Mouse (Mus musculus): ENCODE measurements around the gene Bclaf1. TPM values are rescaled to one million over a fixed set of nuclear protein-coding genes. Genes with fewer than 3 reads are reported as not detected.
A peak's percentile ranks its signal among the peaks of the same experiment; 100 is the strongest.

Gene Bclaf1
- polyA plus RNA-seq, 1 experiment from 2014 or later, result 116 TPM

DNA sequence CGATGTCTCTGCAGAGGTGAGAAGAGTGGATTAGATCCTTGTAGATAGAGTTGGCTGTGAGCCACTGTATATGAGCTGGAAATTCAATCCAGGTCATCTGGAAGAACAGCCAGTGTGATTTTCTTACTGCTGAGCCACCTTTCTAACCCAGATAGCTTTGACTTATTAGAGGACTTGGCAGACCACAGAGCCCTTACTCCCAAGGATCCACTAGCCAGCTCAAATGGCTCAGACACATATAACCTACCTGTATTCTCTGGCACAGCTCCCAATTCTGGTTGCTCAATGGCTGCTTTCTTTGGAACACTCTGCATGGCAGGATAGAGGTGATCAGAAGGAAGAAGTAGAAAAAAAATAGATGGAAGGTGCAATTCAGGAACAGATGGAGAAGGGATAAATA is 33.5 kb downstream of the Bclaf1 start:
- Histone ChIP-seq H3K36me3 (peaks cover 44% of the 10 kb centered on the region), H3K27me3 (ENCODE audit: insufficient read depth, poor library complexity, severe bottlenecking) (no peaks in the 10 kb centered on the region), H3K27ac (no peak overlapping the region), H3K9me3 (no peaks in the 10 kb centered on the region), H3K4me3 (no peak overlapping the region), H3K4me1 (peaks cover 7% of the 10 kb centered on the region; the same call in 1 of the 2 replicates)
- DNase-seq (ENCODE audit: low spot score), result no peak
- 77% methylated on average over 1 of the region's 1 CpGs for WGBS

DNA sequence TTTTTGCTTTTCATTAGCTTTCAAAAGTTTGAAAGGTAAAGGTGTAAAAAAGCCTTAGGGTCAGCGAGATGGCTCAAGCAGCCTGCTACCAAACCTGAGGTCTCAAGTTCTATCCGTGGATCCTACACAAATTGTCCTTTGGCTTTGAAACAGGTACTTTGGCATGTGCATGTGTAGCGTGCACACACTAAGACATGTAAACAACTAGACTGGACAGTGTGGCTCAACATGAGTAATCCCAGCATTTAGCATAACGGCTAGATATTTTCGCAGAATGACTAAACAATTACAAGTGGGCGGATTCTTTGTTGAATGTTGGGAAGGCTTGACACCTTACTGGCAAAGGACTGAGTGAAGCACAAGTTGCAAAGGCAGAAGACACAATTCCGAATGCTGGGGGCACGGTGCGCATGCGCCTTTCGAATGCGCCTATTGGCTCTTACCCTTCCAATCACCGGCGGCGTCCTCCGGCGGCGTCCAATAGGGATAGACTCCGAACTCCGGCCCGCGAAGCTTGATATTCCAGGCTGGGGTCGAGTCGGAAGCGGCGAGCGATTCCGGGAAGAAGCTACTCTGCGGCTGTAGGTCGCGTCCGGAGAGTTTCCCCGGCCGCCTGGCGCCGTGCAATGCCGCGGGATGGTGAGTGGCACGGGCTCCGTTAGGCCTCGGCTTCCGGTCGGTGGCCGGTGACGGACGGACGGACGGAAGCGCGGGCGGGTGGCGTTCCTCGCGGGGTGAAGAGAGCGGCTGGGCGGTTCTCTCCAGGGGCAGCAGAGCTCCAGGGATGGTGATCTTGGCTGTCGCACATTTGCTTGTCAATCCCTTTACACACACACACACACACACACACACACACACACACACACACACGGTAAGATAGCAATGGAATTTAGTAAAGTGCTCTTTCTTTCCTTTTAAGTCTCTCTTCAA is 35.3 kb downstream of the Bclaf1 start, which contains the start of gene Mtfr2:
Mtfr2 (plus strand) TSS at position 486 of the 930 bp plus-strand sequence.
- Histone ChIP-seq H3K4me1 (peaks cover 7% of the 10 kb centered on the region; the same call in 1 of the 2 replicates), H3K36me3 (peaks cover 38% of the 10 kb centered on the region), H3K9me3 (no peaks in the 10 kb centered on the region), H3K4me3 (peak within 1 kb of the TSS; percentile 79), H3K27me3 (ENCODE audit: insufficient read depth, poor library complexity, severe bottlenecking) (no peaks in the 10 kb centered on the region), H3K27ac (peak within 1 kb of the TSS; percentile 89)
- DNase-seq (ENCODE audit: low spot score), result peak; percentile 97
- 2% methylated on average over 58 of the region's 58 CpGs for WGBS

DNA sequence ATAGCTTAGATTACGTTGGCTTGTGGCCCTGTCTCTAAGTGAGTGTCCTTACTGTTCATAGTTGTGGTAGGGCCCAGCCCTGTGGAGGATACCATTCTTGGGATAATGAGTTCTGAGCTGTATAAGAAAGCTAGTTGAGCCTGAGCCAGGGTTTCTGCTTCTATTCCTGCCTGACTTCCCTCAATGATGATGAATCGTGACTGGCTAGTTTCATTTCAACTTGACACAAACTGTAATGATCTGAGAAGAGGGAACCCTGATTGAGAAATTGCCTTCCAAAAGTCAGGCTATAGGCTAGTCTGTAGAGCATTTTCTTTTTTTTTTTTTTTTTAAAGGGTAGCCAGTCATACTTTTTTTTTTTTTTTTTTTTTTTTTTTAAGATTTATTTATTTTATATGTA is 36.6 kb downstream of the Bclaf1 start:
- Histone ChIP-seq H3K9me3 (no peaks in the 10 kb centered on the region), H3K27me3 (ENCODE audit: insufficient read depth, poor library complexity, severe bottlenecking) (no peaks in the 10 kb centered on the region), H3K4me1 (peaks cover 7% of the 10 kb centered on the region; the same call in 1 of the 2 replicates), H3K4me3 (0 out of 2 replicates have a peak overlapping the region, but pooled peaks have one; percentile 79), H3K36me3 (peaks cover 28% of the 10 kb centered on the region), H3K27ac (no peak overlapping the region)
- WGBS, result 93% methylated on average over 2 of the region's 2 CpGs
- DNase-seq (ENCODE audit: low spot score), result no peak

DNA sequence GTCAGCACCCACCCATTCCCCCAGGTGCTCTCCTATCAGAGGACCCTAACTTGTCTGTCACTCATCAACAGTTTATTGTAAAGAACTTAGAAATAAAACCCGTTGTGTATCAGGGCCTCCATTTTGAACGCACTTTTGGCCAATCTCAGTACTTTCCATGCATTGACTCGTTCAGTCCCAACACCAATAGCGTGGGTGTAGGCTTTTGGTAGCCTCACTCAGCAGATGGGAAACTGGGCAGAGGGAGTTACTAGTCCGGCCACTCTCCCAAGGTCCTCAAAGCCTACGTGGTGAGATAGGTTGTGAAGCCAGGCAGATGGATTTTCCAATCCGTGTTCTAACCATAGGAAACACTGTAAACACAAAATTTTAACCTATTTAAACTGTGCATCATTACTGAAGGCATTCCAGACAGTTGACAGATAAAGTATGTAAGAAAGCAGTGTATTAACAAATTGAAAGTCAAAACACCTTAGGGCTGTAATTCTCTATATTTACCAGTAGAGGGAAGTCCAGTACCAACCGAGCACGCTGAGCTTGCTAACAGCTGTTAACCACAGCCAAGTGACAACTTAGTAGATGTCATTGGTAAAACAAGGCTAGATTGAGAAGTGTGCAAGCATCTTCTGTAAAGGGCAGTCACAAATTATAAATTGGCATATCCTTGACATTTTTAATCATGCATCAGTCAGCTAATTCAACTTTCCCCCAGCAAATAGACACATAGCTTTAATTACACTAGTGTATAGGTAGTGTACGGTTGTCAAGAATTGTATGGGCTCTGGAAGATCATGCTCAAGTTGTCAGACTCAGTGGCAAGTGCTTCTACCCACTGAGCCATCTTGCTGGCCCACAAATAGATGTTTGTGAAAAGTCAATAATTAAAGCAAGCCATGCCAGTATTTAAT is 49.5 kb downstream of the Bclaf1 start:
- DNase-seq (ENCODE audit: low spot score), result no peak
- WGBS, result 59% methylated on average over 10 of the region's 10 CpGs
- Histone ChIP-seq H3K9me3 (no peaks in the 10 kb centered on the region), H3K4me1 (no peaks in the 10 kb centered on the region), H3K27me3 (ENCODE audit: insufficient read depth, poor library complexity, severe bottlenecking) (no peaks in the 10 kb centered on the region), H3K36me3 (peaks cover 22% of the 10 kb centered on the region), H3K4me3 (no peak overlapping the region), H3K27ac (no peak overlapping the region)

DNA sequence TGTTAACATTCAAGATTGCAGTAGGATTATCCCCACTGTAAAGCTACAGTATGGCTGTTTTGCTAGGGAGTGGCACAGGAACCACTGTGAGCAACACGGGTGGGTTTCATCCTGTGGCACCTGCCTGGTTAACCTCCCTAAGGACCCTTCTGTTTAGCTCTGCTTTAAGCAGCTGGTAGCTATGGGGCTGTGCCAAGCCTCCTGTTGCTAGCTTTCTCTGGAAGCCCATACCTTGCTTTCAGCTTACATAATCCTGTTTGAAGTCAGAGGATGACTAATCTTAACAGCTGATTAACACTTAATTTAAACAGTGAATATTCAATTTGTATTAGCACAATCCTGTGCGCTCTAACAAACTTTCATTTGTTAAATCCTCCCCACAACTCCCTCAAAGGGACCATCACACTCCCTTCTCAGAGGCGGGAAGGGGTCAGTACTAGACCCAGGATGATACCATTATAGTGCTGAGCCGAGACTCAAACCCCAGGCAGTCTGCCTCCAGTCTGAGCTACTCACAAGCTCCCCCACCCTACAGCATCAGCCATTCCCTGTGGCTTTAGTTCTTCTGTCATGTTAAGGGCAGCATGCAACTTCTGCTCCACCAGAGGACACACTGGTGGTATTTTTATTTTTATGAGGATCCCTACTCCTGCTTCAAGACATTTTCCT is 50.3 kb downstream of the Bclaf1 start:
- no peaks in the 10 kb centered on the region for H3K4me1 ChIP-seq
- peaks cover 14% of the 10 kb centered on the region for H3K36me3 ChIP-seq
- no peak overlapping the region for H3K4me3 ChIP-seq
- no peaks in the 10 kb centered on the region for H3K27me3 ChIP-seq (ENCODE audit: insufficient read depth, poor library complexity, severe bottlenecking)
- no peak for DNase-seq (ENCODE audit: low spot score)
- 59% methylated on average over 4 of the region's 4 CpGs for WGBS
- 0 out of 2 replicates have a peak, but pooled peaks cover 2% of the 10 kb centered on the region for H3K9me3 ChIP-seq
- no peak overlapping the region for H3K27ac ChIP-seq

DNA sequence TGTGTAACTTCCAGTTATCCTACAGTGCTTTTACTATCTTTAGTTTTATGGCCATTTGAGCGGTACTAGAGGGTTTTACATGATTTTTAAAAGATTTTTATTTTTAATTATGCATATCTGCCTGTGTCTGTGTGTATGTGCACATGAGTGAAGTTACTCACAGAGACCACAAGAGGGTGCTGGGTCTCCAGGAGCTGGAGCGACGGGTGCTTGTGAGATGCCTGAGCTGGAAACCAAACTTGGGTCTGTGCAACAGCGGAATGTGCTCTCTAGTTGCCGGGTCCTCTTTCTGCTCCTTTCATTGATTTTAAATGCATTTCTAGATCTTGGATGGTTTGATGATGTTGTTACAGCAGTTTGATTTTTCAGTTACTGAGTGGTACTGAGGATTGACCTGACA is 59.8 kb downstream of the Bclaf1 start:
- no peak overlapping the region for H3K4me3 ChIP-seq
- no peaks in the 10 kb centered on the region for H3K4me1 ChIP-seq
- H3K27ac ChIP-seq, result no peak overlapping the region
- no peak for DNase-seq (ENCODE audit: low spot score)
- whole genome bisulfite sequencing, result 91% methylated on average over 5 of the region's 5 CpGs
- 0 out of 2 replicates have a peak, but pooled peaks cover 7% of the 10 kb centered on the region for H3K9me3 ChIP-seq
- no peaks in the 10 kb centered on the region for H3K27me3 ChIP-seq (ENCODE audit: insufficient read depth, poor library complexity, severe bottlenecking)
- H3K36me3 ChIP-seq, result no peaks in the 10 kb centered on the region

DNA sequence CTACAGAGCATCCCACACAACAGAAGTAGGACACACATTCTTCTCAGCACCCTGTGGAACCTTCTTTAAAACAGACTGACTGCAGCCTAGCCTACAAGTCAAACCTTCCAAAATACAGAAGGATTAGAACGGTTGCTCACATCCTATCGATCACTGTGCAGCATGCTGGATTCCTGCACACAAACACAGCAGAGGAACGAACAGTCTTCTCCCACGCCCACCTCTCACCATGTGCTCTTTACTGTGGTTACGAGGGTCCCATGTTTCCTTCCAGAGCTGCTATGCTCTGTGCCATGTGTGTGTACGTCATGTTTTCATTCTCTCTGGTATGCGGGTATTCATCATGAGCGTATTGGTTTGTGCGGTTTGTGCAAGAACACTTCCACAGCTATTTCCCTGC is 65.4 kb downstream of the Bclaf1 start:
- WGBS, result 88% methylated on average over 9 of the region's 9 CpGs

DNA sequence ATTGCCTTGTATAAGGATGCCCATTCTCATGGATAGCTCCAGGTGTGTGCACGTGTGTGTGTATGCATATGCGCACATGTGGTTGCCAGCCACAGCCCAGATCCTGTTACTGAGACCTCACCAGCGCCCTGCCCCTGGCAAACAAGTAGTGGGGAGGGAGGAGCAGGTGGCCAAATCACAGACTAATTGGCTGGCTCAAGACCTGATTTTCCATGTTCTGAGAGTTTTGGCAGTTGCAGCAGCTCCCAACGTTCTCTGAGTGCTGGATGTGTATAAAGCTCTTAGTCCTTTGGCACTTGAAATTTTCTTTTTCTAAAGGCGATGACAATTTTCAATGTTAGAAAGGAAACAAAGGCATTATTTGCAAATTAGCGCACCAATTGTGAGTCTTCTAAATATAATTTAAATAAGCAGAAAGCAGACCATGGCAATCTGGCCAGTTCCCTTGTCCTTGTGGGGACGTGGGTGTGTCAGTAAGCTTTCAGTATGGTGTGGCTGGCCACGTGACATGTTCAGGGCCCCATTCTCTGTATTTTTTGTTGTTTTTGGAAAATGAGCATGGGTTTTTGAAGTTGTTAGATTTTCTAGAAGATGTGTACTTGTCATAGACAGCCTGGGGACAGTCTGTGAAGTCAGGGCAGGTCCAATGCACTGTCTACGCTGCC is 66.9 kb downstream of the Bclaf1 start:
- DNase-seq (ENCODE audit: low spot score), result no peak
- 84% methylated on average over 9 of the region's 9 CpGs for WGBS
- Histone ChIP-seq H3K27ac (no peak overlapping the region), H3K27me3 (ENCODE audit: insufficient read depth, poor library complexity, severe bottlenecking) (no peaks in the 10 kb centered on the region), H3K9me3 (no peaks in the 10 kb centered on the region), H3K36me3 (no peaks in the 10 kb centered on the region), H3K4me3 (no peak overlapping the region), H3K4me1 (peaks cover 10% of the 10 kb centered on the region; the same call in 1 of the 2 replicates)

More for the DNA sequence above, 65.4 kb downstream of the Bclaf1 start:
- Histone ChIP-seq H3K4me1 (peaks cover 5% of the 10 kb centered on the region; the same call in 1 of the 2 replicates), H3K4me3 (no peak overlapping the region), H3K27me3 (ENCODE audit: insufficient read depth, poor library complexity, severe bottlenecking) (no peaks in the 10 kb centered on the region), H3K9me3 (no peaks in the 10 kb centered on the region), H3K36me3 (no peaks in the 10 kb centered on the region), H3K27ac (no peak overlapping the region)
- no peak for DNase-seq (ENCODE audit: low spot score)

DNA sequence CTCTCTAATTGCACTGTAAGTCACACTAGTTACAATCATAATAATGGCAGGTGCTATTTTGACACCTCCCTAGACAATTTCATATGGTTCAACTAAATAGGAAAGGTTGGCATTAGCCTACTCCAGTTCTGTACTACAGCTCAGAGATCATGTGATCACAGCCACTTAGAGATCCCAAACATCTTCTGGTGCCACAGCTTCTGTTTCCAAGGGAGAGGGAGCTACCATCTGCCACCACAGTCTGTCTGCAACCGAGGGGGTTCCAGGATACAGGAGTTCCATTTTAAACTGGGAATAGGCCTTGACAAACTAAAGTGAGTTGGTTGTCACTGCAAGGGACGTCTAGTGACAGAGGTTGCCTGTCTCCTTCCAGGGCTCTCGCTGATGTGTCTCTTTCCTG is 68.5 kb downstream of the Bclaf1 start:
- no peaks in the 10 kb centered on the region for H3K9me3 ChIP-seq
- no peaks in the 10 kb centered on the region for H3K27me3 ChIP-seq (ENCODE audit: insufficient read depth, poor library complexity, severe bottlenecking)
- H3K4me1 ChIP-seq, result peaks cover 10% of the 10 kb centered on the region; the same call in 1 of the 2 replicates
- H3K4me3 ChIP-seq, result no peak overlapping the region
- 75% methylated on average over 3 of the region's 3 CpGs for WGBS
- H3K27ac ChIP-seq, result no peak overlapping the region
- DNase-seq (ENCODE audit: low spot score), result no peak
- H3K36me3 ChIP-seq, result no peaks in the 10 kb centered on the region

DNA sequence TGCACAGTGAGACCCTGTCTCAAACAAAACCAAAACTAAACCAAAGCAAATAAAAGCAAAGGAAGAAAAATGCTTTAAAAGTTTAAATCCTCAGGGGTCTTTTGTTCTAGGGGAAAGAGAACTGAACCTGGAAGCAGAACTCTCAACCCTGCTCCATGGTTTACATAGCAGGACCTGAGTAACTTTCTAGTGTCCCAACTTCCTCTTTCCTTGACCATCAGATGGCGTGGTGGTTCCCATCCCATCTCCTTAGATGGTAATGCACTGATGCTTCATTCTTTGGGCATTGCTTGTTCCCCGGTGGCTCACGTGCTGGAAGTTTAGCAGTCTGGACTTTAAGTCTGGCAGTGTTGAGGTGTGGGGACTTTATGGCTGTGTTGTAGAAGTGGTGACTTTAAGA is 69.1 kb downstream of the Bclaf1 start:
- no peak overlapping the region for H3K27ac ChIP-seq
- no peak for DNase-seq (ENCODE audit: low spot score)
- WGBS, result 76% methylated on average over 3 of the region's 3 CpGs
- no peaks in the 10 kb centered on the region for H3K36me3 ChIP-seq
- H3K4me3 ChIP-seq, result no peak overlapping the region
- no peaks in the 10 kb centered on the region for H3K27me3 ChIP-seq (ENCODE audit: insufficient read depth, poor library complexity, severe bottlenecking)
- H3K4me1 ChIP-seq, result peaks cover 10% of the 10 kb centered on the region; the same call in 1 of the 2 replicates
- no peaks in the 10 kb centered on the region for H3K9me3 ChIP-seq

DNA sequence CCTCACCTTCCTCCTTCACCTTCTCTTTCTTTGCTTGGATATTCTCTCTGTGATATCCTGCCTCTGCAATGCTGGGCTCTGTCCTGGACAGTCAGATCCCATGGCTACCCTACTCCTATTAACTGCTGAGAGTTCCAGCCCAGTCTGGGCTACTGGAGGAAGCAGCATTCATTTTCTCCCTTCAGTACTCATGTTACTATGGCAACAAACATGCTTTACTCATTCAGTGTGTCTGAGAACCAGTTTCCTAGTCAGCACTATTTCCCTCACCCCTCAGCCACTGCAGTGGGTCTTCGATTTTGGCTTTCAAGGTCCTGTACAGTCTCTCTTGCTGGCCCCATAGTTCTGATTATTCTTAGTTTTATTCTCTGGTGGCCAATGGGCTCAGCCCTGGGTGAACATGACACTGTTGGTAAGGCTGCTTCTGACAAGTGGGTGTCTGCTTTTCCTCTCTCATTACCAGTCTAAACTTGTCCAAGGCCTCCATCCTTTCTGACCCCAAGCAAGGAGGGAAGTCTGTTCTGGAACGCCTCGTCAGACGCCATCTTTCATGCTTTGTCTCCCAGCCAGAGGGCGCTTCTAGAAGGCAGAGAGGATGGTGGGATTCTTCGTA is 70.6 kb downstream of the Bclaf1 start:
- 68% methylated on average over 6 of the region's 6 CpGs for WGBS
- Histone ChIP-seq H3K27ac (no peak overlapping the region), H3K36me3 (no peaks in the 10 kb centered on the region), H3K9me3 (no peaks in the 10 kb centered on the region), H3K4me3 (no peak overlapping the region), H3K27me3 (ENCODE audit: insufficient read depth, poor library complexity, severe bottlenecking) (no peaks in the 10 kb centered on the region), H3K4me1 (peaks cover 10% of the 10 kb centered on the region; the same call in 1 of the 2 replicates)
- no peak for DNase-seq (ENCODE audit: low spot score)
